Mouse (Mus musculus): Measurements from ENCODE around the gene Gm11077. TPM values are rescaled to one million over a fixed set of nuclear protein-coding genes. Genes with fewer than 3 reads are reported as not detected.

The Gm11077 gene
- not detected in 2 replicates for total RNA-seq (2015)
- not detected in 2 replicates for total RNA-seq (2017)

DNA sequence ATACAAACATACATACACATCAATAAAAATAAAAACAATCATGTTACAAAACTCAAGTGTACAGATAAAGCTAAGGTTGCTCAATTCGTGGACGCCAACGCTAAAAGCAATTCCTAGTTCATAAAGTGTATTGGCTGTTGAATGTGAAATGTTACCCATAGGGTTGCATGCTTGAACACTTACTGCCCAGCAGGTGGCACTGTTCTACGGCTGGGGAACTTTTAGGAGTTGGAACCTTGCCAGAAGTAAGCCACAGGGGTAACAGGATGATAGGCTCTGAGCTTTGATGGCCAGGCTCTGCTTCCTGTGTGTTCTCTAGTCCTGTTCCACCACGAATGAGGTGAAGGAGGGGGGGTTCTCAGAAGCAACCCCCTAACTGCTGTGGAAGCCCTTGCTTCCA is at the start of gene Gm11077:
Gene Gm11077 (plus strand): TSS at position 13 of the 400 bp plus-strand sequence.
- no peak; the same call in 1 of the 2 replicates for ATAC-seq (ENCODE audit: poor library complexity, severe bottlenecking)

DNA sequence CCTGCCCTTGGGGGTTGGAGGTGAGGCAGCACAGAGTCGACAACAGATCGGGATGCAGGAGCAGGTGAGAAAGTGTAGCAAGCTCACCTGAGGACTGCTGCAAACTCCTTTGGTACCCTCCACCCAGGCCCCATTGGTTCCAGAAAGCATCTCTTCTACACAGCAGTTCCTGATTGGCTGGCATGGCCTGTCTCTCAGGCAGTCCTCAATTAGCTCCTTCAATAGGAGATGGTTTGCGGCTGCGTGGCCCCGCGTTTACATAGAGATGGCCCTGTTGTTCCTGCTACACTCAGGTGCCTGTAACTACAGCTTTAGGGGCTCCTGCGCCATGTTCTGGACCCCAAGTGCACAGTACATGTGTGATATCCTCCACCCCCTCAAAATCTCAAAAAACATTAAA is 48.4 kb upstream of the Gm11077 start:
- no peak for ATAC-seq (ENCODE audit: poor library complexity, severe bottlenecking)

DNA sequence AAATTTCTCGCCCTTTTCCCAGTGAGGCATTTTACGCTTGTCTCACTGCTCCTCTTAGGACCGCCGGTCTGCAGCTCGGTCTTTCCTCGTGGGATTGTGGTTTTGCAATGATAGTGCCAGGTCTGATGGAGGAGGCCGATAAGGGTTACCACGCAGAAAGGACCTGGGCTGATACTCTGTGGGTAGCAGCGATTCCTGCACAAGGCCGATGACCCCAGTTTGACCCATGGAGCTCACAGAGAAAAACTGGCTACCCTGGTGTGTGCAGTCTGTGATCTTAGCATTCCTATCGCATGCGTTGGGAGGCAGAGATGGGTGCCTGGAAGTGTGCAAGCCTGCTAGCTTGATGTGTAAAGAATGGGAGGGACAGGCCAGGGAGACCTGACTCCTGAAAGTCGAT is 46.3 kb upstream of the Gm11077 start:
- ATAC-seq (ENCODE audit: poor library complexity, severe bottlenecking): peak; percentile 33; the same call in 1 of the 2 replicates

- no peak for ATAC-seq (ENCODE audit: poor library complexity, severe bottlenecking)
Observed at GRCm38 (mm10) chr6:140684403-140684802, 44.7 kb upstream of the Gm11077 start.

GRCm38 (mm10) chr6:140689617-140690404 is 39.3 kb upstream of the Gm11077 start:
- no peak for ATAC-seq (ENCODE audit: poor library complexity, severe bottlenecking)

DNA sequence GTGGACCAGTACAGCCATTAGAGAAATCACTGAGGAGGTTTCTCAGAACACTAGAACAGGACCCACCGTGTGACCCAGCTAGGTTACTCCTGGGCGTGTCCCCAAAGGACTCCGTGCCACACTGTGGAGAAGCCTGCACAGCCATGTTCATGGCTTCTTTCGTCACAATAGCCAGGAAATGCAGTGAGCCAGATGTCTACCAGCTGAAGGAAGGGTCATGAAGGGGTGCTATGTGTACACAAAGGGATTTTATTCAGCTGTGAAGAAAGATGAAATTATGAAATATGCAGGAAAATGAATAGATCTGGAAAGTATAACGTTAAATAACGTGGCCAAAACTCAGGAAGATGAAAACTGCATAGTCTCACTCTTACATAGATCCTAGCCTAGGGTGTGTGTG is 36.9 kb upstream of the Gm11077 start:
- ATAC-seq (ENCODE audit: poor library complexity, severe bottlenecking): no peak

GRCm38 (mm10) chr6:140696192-140696879 is 32.7 kb upstream of the Gm11077 start:
- ATAC-seq (ENCODE audit: poor library complexity, severe bottlenecking): no peak

DNA sequence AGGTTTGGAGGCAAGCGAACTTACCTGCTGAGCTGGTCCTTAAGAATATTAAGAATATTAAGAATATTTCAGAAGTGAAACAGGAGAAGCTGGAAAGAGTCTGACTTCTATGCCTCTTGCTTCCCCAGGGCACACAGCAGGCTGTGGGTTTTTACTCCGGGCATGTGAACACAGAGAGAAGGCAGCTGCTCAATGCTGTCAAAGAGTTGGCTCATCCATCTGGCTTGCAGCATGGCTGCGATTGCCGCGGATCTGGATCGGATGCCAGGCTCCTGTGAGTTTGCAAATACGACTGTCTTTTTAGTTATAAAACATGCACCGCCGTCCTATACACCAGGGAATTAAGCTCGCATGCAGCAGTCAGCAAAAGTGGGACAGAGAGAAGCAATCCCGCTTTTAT is 31.1 kb upstream of the Gm11077 start:
- ATAC-seq (ENCODE audit: poor library complexity, severe bottlenecking): no peak

DNA sequence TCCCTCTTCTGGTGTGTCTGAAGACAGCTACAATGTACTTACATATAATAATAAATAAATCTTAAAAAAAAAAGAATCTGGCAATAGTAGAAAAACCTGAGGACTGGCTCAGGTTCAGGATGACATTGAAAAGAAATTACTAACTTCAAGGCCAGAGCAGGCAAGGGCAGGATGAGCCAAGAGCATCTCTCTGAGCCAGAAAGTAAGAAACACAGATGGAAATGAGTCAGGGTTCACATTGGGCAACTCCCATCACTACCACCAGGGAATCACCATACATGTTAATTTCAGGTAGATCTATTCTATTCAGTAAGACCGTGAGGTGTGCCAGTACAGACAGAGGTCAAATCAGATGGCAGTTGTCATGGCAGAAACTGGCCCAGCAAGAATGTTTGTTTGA is 30.5 kb upstream of the Gm11077 start:
- ATAC-seq (ENCODE audit: poor library complexity, severe bottlenecking): no peak

DNA sequence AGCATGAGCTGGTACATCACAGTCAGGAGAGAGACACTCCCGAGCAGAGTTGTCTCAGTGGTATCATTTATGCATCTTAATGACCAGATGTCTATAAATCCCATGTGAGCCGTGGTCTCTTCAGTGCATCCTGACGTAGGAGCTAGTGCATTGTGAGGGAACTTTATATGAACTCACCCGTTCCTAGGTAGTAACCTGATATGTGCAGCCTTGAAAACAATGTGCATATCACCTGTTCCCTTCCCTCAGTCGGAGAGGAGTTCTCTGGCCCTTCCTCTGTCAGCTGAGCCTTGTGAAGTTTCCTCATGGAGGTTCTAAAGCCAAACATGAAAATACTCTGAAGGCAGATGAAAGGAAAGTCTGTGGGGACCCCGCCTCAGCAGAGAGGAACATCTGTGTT is 27.8 kb upstream of the Gm11077 start:
- no peak for ATAC-seq (ENCODE audit: poor library complexity, severe bottlenecking)

DNA sequence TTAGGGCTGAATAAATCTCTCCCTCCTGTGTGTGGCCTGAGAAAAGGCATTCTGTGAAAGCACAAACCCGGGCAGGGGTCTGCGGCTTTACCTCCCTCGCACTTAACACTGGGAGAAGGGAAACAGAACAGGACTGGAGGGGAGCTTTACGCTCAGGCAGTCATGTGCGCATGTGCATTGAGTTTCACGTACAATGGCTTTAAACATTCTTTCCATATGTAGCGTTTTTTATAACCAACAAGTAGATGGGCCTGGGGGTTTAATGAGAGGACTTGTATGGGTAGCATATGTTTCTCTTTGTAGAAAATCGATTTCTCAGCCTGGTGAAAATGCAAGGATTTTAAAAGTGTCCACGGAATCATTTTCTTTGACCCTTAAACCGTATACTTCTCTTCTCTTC is 24.0 kb upstream of the Gm11077 start:
- no peak for ATAC-seq (ENCODE audit: poor library complexity, severe bottlenecking)

GRCm38 (mm10) chr6:140706056-140706455 is 23.0 kb upstream of the Gm11077 start:
- no peak for ATAC-seq (ENCODE audit: poor library complexity, severe bottlenecking)

DNA sequence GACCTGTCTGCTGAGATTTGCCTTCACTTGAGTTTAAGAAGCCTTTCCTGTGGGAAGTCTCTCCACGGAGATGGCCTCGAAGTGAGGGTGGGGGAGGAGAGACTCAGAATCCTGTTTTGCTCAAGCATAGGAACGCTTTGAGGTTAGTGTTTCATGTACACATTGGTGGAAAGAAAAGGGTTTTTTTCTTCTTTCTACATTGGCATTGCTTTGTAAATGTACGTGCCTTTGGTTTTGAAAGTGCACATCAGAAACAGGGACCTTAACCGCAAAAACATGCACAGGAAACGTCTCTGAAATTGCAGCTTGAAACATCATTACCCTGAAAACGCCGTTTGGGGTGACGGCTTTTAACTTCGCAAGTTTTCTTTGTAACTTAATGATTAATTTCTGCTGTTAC is 21.0 kb upstream of the Gm11077 start:
- ATAC-seq (ENCODE audit: poor library complexity, severe bottlenecking): peak; percentile 41; the same call in 1 of the 2 replicates

DNA sequence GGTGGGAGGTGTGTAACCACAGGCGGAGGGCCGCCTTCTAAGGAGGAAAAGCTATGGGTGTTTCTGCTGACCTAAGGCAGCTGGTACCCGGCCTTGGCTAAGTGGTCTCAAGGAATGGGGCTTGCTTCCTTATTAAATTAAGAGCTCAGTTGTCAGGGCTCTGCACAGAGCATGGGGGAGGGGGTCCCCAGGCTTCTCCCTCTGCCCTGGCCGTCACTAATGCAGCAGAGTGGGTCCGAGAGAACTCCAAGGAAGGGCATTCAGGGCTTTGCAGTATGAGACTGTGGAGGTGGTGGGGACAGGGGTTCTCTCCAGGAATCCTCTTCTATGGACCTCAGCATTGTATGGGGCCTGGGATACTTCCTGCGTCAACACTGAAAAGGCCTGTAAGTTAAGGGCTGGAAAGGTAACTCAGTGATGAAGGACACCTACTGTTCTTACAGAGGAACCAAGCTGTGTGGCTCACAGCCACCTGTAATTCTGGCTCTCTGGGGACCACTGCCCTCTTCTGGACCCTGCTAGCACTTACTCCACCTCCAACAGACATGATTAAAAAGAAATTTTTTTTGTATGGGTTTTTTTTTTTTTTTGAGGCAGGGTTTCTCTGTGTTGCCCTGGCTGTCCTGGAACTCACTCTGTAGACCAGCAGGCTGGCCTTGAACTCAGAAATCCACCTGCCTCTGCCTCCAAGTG is 19.5 kb upstream of the Gm11077 start:
- ATAC-seq (ENCODE audit: poor library complexity, severe bottlenecking): no peak

GRCm38 (mm10) chr6:140712754-140713153 is 16.3 kb upstream of the Gm11077 start:
- peak; percentile 73 for ATAC-seq (ENCODE audit: poor library complexity, severe bottlenecking)

- ATAC-seq (ENCODE audit: poor library complexity, severe bottlenecking): peak; percentile 85
Observed at GRCm38 (mm10) chr6:140714905-140715365, 14.1 kb upstream of the Gm11077 start.

GRCm38 (mm10) chr6:140722058-140722457 is 7.0 kb upstream of the Gm11077 start:
- ATAC-seq (ENCODE audit: poor library complexity, severe bottlenecking): peak; percentile 75

GRCm38 (mm10) chr6:140730669-140731401 is 1.8 kb downstream of the Gm11077 start:
- no peak for ATAC-seq (ENCODE audit: poor library complexity, severe bottlenecking)

- ATAC-seq (ENCODE audit: poor library complexity, severe bottlenecking): no peak
Observed at GRCm38 (mm10) chr6:140731402-140731730, 2.3 kb downstream of the Gm11077 start.

- ATAC-seq (ENCODE audit: poor library complexity, severe bottlenecking): no peak
Observed at GRCm38 (mm10) chr6:140732971-140733640, 4.0 kb downstream of the Gm11077 start.

All from megakaryocyte, adult 5-6 weeks (primary cell).